Mouse (Mus musculus) liver, embryonic 14.5 days (tissue): ENCODE data around the gene Dlgap1.

Source experiments
- CTCF ChIP-seq: IDR thresholded peaks from 2 replicates; pipeline ENCODE4 v1.5.1; 2016; ENCODE audit warnings: antibody characterized with exemption, low read depth, control low read depth
- EP300 ChIP-seq: IDR thresholded peaks from 2 replicates; pipeline ENCODE4 v1.6.1; 2016; ENCODE audit warnings: antibody characterized with exemption, low read depth

DNA sequence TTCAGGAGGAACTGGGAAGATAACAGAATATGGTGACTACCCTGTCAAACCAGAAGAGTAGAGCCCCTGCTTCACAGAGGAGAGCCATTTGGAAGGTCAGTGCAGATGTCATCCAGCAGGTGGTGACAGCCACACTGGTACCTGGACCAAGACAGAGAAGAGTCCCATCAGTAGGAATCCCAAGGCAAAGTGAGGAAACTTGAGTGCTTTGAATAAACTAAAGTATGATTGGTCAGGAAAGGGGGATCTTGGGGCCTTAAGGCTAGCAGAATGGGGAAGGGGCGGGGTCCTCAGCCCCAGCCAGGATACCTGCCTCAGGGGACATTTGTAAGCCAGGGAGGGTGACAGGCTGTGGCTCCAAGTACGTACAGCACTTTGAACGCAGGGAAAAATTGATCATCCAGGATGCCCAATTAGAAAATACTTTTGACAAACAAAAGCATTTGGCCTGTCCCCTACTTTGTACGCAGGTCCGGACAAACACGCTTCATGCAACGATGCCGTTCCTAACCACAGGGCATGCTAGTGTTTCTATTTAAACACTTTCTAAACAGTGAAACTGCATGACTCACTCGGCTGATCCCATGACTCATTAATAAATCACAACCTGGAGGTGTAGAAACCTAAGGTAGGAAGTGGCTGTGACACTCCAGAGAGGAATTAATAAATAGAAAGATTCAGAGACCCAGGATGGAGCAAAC, 777.7 kb downstream of the Dlgap1 start:
- TF ChIP-seq CTCF: no peak
- TF ChIP-seq EP300: no peak
